Mouse (Mus musculus) thymus, postnatal 10 days (tissue): Measurements from ENCODE around the gene Rcc1.
A peak's percentile ranks its signal among the peaks of the same experiment; 100 is the strongest.
"Not testable (repeated sequence)": the region's sequence is repeated elsewhere in the genome, so short reads cannot be mapped to it uniquely, and the experiment has no call there.

Experiments
- DNase-seq, 2 experiments: peaks; one replicate each; pipeline ENCODE4 v3.0.0; 2021; ENCODE audit warnings: low spot score in 2 of 2

The Rcc1 gene

GRCm38 (mm10) chr4:132315711-132316110 lies 37.7 kb downstream of the Rcc1 start:
- DNase-seq = no peak

GRCm38 (mm10) chr4:132312627-132313026 lies 40.8 kb downstream of the Rcc1 start:
- no peak for DNase-seq

- DNase-seq = no peak
Measured at GRCm38 (mm10) chr4:132311801-132312200, 41.6 kb downstream of the Rcc1 start.

GRCm38 (mm10) chr4:132311209-132311608 lies 42.2 kb downstream of the Rcc1 start:
- no peak for DNase-seq

GRCm38 (mm10) chr4:132309849-132310472 lies 43.4 kb downstream of the Rcc1 start:
- DNase-seq = peak; percentile 59 to 74

- no peak for DNase-seq
Measured at GRCm38 (mm10) chr4:132309140-132309848, 44.1 kb downstream of the Rcc1 start.

- DNase-seq = peak; percentile 83 to 90
Measured at GRCm38 (mm10) chr4:132308437-132309139, 44.8 kb downstream of the Rcc1 start.

- DNase-seq = no peak
Measured at GRCm38 (mm10) chr4:132306004-132306403, 47.4 kb downstream of the Rcc1 start.

- DNase-seq = no peak
Measured at GRCm38 (mm10) chr4:132305276-132305675, 48.1 kb downstream of the Rcc1 start.

GRCm38 (mm10) chr4:132303484-132303883 lies 49.9 kb downstream of the Rcc1 start:
- DNase-seq = not testable (repeated sequence)

GRCm38 (mm10) chr4:132302939-132303479 lies 50.4 kb downstream of the Rcc1 start, which contains the start of gene Rab42:
TSS of gene Rab42 (minus strand) at chr4:132303385.
- peak; percentile 20 to 52 for DNase-seq

GRCm38 (mm10) chr4:132301965-132302938 lies 51.2 kb downstream of the Rcc1 start:
- DNase-seq = no peak

- no peak for DNase-seq
Measured at GRCm38 (mm10) chr4:132301486-132301885, 51.9 kb downstream of the Rcc1 start.

GRCm38 (mm10) chr4:132299849-132300248 lies 53.6 kb downstream of the Rcc1 start:
- DNase-seq = no peak

GRCm38 (mm10) chr4:132295696-132296390 lies 57.6 kb downstream of the Rcc1 start:
- DNase-seq = no peak

- no peak for DNase-seq
Measured at GRCm38 (mm10) chr4:132293682-132294240, 59.6 kb downstream of the Rcc1 start.

- no peak for DNase-seq
Measured at GRCm38 (mm10) chr4:132292988-132293387, 60.4 kb downstream of the Rcc1 start.

GRCm38 (mm10) chr4:132291624-132292335 lies 61.6 kb downstream of the Rcc1 start:
- DNase-seq = no peak

- no peak for DNase-seq
Measured at GRCm38 (mm10) chr4:132291056-132291455, 62.3 kb downstream of the Rcc1 start.

GRCm38 (mm10) chr4:132288840-132289239 lies 64.6 kb downstream of the Rcc1 start:
- DNase-seq = not testable (repeated sequence)
